Mouse (Mus musculus) cerebellum, adult 2 months (tissue): Measurements from ENCODE around the gene Fxr1.

Experiments
- CTCF ChIP-seq: fragments of 200-500 bp; IDR thresholded peaks from 2 replicates; pipeline ENCODE4 v1.5.1; 2011; ENCODE audit warnings: low read depth, mild to moderate bottlenecking, control low read depth, low read length, moderate library complexity, borderline replicate concordance; ENCODE audit not compliant: insufficient read depth
- POLR2A ChIP-seq: fragments of 200-500 bp; IDR thresholded peaks from 2 replicates; pipeline ENCODE4 v1.6.1; 2011; ENCODE audit warnings: low read length, control low read depth, borderline replicate concordance; ENCODE audit not compliant: insufficient read depth

GRCm38 (mm10) chr3:34034803-34035202 is 15.1 kb downstream of the Fxr1 start:
- TF ChIP-seq POLR2A (no peak), CTCF (no peak)
